Mouse (Mus musculus) CH12F3 (cell line): ENCODE results near the gene Ptcd1.
"Not testable (repeated sequence)": the region's sequence is repeated elsewhere in the genome, so short reads cannot be mapped to it uniquely, and the experiment has no call there.

Experiments
- in situ Hi-C: fragments of 300-500 bp; cut with MboI; formaldehyde crosslinking; loops from 2 replicates; pipeline ENCODE4 v1.14.3; 2020; ENCODE audit warnings: low sequenced_read_pairs

Ptcd1 gene

GRCm38 (mm10) chr5:145166536-145167305, at the start of gene Ptcd1, which contains the start of gene Cpsf4:
Gene Ptcd1 (minus strand): TSS chr5:145167108.
Gene Cpsf4 (plus strand): TSS chr5:145167213.
- in situ Hi-C loops: no loop called here

- in situ Hi-C loops: no loop called here
Measured at GRCm38 (mm10) chr5:145214679-145215078, 47.8 kb upstream of the Ptcd1 start.

- in situ Hi-C loops: no loop called here
Measured at GRCm38 (mm10) chr5:145213505-145213904, 46.6 kb upstream of the Ptcd1 start.

- in situ Hi-C loops: no loop called here
Measured at GRCm38 (mm10) chr5:145212216-145212615, 45.3 kb upstream of the Ptcd1 start.

- in situ Hi-C loops: no loop called here
Measured at GRCm38 (mm10) chr5:145211340-145211739, 44.4 kb upstream of the Ptcd1 start.

GRCm38 (mm10) chr5:145208391-145208790, 41.5 kb upstream of the Ptcd1 start:
- in situ Hi-C loops: not testable (repeated sequence)

GRCm38 (mm10) chr5:145207954-145208353, 41.0 kb upstream of the Ptcd1 start:
- in situ Hi-C loops: no loop called here

- in situ Hi-C loops: no loop called here
Measured at GRCm38 (mm10) chr5:145207385-145207784, 40.5 kb upstream of the Ptcd1 start.

- in situ Hi-C loops: no loop called here
Measured at GRCm38 (mm10) chr5:145205041-145205440, 38.1 kb upstream of the Ptcd1 start.

GRCm38 (mm10) chr5:145203936-145204691, 37.2 kb upstream of the Ptcd1 start, which contains the start of gene Zkscan5:
Gene Zkscan5 (plus strand): TSS chr5:145204562.
- in situ Hi-C loops: no loop called here

GRCm38 (mm10) chr5:145202446-145202845, 35.5 kb upstream of the Ptcd1 start:
- in situ Hi-C loops: no loop called here

GRCm38 (mm10) chr5:145201321-145201991, 34.5 kb upstream of the Ptcd1 start, which contains the start of gene Zkscan14:
Gene Zkscan14 (minus strand): TSS chr5:145201868.
- in situ Hi-C loops: no loop called here

GRCm38 (mm10) chr5:145200387-145200786, 33.5 kb upstream of the Ptcd1 start:
- in situ Hi-C loops: no loop called here

GRCm38 (mm10) chr5:145191962-145192361, 25.1 kb upstream of the Ptcd1 start, which contains the start of gene Atp5j2:
Gene Atp5j2 (minus strand): TSS chr5:145192062.
- in situ Hi-C loops: no loop called here

- in situ Hi-C loops: no loop called here
Measured at GRCm38 (mm10) chr5:145190875-145191798, 24.2 kb upstream of the Ptcd1 start.

- in situ Hi-C loops: no loop called here
Measured at GRCm38 (mm10) chr5:145190373-145190772, 23.5 kb upstream of the Ptcd1 start.

- in situ Hi-C loops: no loop called here
Measured at GRCm38 (mm10) chr5:145189416-145189815, 22.5 kb upstream of the Ptcd1 start.

- in situ Hi-C loops: no loop called here
Measured at GRCm38 (mm10) chr5:145185244-145185643, 18.3 kb upstream of the Ptcd1 start.

- in situ Hi-C loops: no loop called here
Measured at GRCm38 (mm10) chr5:145178461-145178980, 11.6 kb upstream of the Ptcd1 start.

GRCm38 (mm10) chr5:145167306-145167661, 376 bp upstream of the Ptcd1 start:
- in situ Hi-C loops: no loop called here
